Mouse (Mus musculus) cerebellum, adult 9-11 months (tissue): Measurements from ENCODE around the gene Pak2.
A peak's percentile ranks its signal among the peaks of the same experiment; 100 is the strongest.
"Not testable (repeated sequence)": the region's sequence is repeated elsewhere in the genome, so short reads cannot be mapped to it uniquely, and the experiment has no call there.

Source experiments
- DNase-seq: peaks from one replicate; pipeline ENCODE4 v3.0.0; 2022

Pak2 gene

GRCm38 (mm10) chr16:32087629-32088443 lies 8.7 kb upstream of the Pak2 start:
- no peak for DNase-seq

GRCm38 (mm10) chr16:32078408-32078990 lies 643 bp downstream of the Pak2 start:
- DNase-seq = no peak

- no peak for DNase-seq
Measured at GRCm38 (mm10) chr16:32077648-32078407, 1.3 kb downstream of the Pak2 start.

- no peak for DNase-seq
Measured at GRCm38 (mm10) chr16:32076406-32076805, 2.7 kb downstream of the Pak2 start.

GRCm38 (mm10) chr16:32075762-32076161 lies 3.4 kb downstream of the Pak2 start:
- no peak for DNase-seq

- not testable (repeated sequence) for DNase-seq
Measured at GRCm38 (mm10) chr16:32070070-32070469, 9.1 kb downstream of the Pak2 start.

- no peak for DNase-seq
Measured at GRCm38 (mm10) chr16:32068389-32069300, 10.5 kb downstream of the Pak2 start.

- DNase-seq = no peak
Measured at GRCm38 (mm10) chr16:32066899-32067298, 12.2 kb downstream of the Pak2 start.

- no peak for DNase-seq
Measured at GRCm38 (mm10) chr16:32063900-32064299, 15.2 kb downstream of the Pak2 start.

GRCm38 (mm10) chr16:32062226-32062625 lies 16.9 kb downstream of the Pak2 start:
- no peak for DNase-seq

- DNase-seq = no peak
Measured at GRCm38 (mm10) chr16:32059840-32060523, 19.2 kb downstream of the Pak2 start.

- DNase-seq = no peak
Measured at GRCm38 (mm10) chr16:32058817-32059216, 20.3 kb downstream of the Pak2 start.

- DNase-seq = no peak
Measured at GRCm38 (mm10) chr16:32042367-32042766, 36.8 kb downstream of the Pak2 start.

- no peak for DNase-seq
Measured at GRCm38 (mm10) chr16:32019678-32020077, 59.5 kb downstream of the Pak2 start.

- DNase-seq = no peak
Measured at GRCm38 (mm10) chr16:32010330-32010729, 68.8 kb downstream of the Pak2 start.

- no peak for DNase-seq
Measured at GRCm38 (mm10) chr16:32009913-32010312, 69.2 kb downstream of the Pak2 start.

- no peak for DNase-seq
Measured at GRCm38 (mm10) chr16:32008529-32009293, 70.4 kb downstream of the Pak2 start.

- no peak for DNase-seq
Measured at GRCm38 (mm10) chr16:32004731-32005130, 74.4 kb downstream of the Pak2 start.

- peak; percentile 92 for DNase-seq
Measured at GRCm38 (mm10) chr16:32002509-32003477, 76.3 kb downstream of the Pak2 start, which contains the start of gene Senp5. TSS of gene Senp5 (minus strand) at chr16:32003287.

GRCm38 (mm10) chr16:31996371-31996770 lies 82.8 kb downstream of the Pak2 start:
- DNase-seq = no peak
